11 mouse cellular contexts compared by ENCODE assay signal in the genomic region with DNA sequence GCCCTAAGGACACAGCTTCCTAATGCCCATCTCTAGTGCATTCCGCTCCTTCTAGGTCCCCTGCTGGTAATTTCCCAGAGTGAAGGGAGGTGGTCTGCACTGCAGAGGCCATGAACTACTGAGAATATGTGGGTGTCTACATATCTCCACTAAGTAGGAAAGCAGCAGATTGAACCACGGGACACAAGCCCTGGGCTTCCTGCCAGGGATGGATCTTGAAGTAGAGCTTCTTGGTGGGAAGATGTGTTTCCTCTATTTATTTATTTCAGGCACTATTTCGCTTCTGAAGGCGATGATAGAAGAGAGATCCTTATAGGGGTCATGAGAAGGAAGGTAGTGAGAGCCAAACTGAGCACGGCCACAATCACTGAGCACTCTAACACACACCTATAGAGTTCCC.
A peak's percentile ranks its signal among the peaks of the same experiment; 100 is the strongest.
DNase-seq lines count a peak whose midpoint lies in the region; ATAC-seq and TF ChIP-seq lines count a peak whose summit lies in the region.
"Had no signal": no experiment of that assay in that cellular context is flagged by ENCODE, and none has a peak within 500 bp of the region (broad histone marks: within the 10 kb centered on the region; RNA-seq: fewer than 3 reads in every experiment).

No protein-coding gene starts in this region.

- peak overlapping the region; percentile 17 for H3K4me2 ChIP-seq in forebrain, postnatal 0 days (ENCODE audit: low read depth)
- no peak overlapping the region; the same call in 1 of the 2 replicates for H3K4me2 ChIP-seq in forebrain, embryonic 15.5 days (replicated peaks)
- H3K4me2 ChIP-seq in limb, embryonic 12.5 days, result peak overlapping the region; percentile 90
- H3K4me2 ChIP-seq in midbrain, embryonic 14.5 days (ENCODE audit: low read length), result peak overlapping the region; percentile 85

- H3K27ac ChIP-seq in forebrain, postnatal 0 days (ENCODE audit: low read depth, low read length), result no peak overlapping the region
- no peak overlapping the region for H3K27ac ChIP-seq in forebrain, embryonic 15.5 days (replicated peaks)
- no peak overlapping the region for H3K27ac ChIP-seq in limb, embryonic 12.5 days
- no peak overlapping the region for H3K27ac ChIP-seq in limb, embryonic 10.5 days
- no peak overlapping the region for H3K27ac ChIP-seq in embryonic facial prominence, embryonic 10.5 days (replicated peaks)
- no peak overlapping the region for H3K27ac ChIP-seq in midbrain, embryonic 14.5 days (replicated peaks; ENCODE audit: low read depth, low read length)

- no peak overlapping the region for H3K4me3 ChIP-seq in forebrain, postnatal 0 days (ENCODE audit: low read depth, low read length)
- H3K4me3 ChIP-seq in forebrain, embryonic 15.5 days, result no peak overlapping the region
- no peak overlapping the region for H3K4me3 ChIP-seq in limb, embryonic 12.5 days (replicated peaks)
- no peak overlapping the region for H3K4me3 ChIP-seq in limb, embryonic 10.5 days
- peak overlapping the region; percentile 71; the same call in 1 of the 2 replicates for H3K4me3 ChIP-seq in embryonic facial prominence, embryonic 10.5 days
- H3K4me3 ChIP-seq in midbrain, embryonic 14.5 days (replicated peaks; ENCODE audit: low read depth, low read length), result peak overlapping the region; percentile 5; the same call in 1 of the 2 replicates

- DNase-seq in forebrain, postnatal 0 days, result no peak
- no peak for DNase-seq in limb, embryonic 10.5 days (ENCODE audit: low spot score)
- no peak for DNase-seq in embryonic facial prominence, embryonic 10.5 days (ENCODE audit: low spot score)
- DNase-seq in midbrain, embryonic 14.5 days, result no peak
- no peak for DNase-seq in urinary bladder, adult 2 months (ENCODE audit: low spot score)
- DNase-seq: adrenal gland, postnatal 10 days; heart, postnatal 36 days; thymus, postnatal 36 days had no signal

- TF ChIP-seq CTCF in forebrain, postnatal 0 days (IDR thresholded peaks at IDR 0.05; ENCODE audit: low read depth), result no peak

- H3K36me3 ChIP-seq in forebrain, postnatal 0 days (ENCODE audit: insufficient read depth), result no peaks in the 10 kb centered on the region
- H3K36me3 ChIP-seq in forebrain, embryonic 15.5 days, result no peaks in the 10 kb centered on the region
- no peaks in the 10 kb centered on the region for H3K36me3 ChIP-seq in limb, embryonic 12.5 days
- peaks cover 6% of the 10 kb centered on the region; the same call in 1 of the 2 replicates for H3K36me3 ChIP-seq in limb, embryonic 10.5 days
- peaks cover 5% of the 10 kb centered on the region for H3K36me3 ChIP-seq in embryonic facial prominence, embryonic 10.5 days (replicated peaks)
- H3K36me3 ChIP-seq in midbrain, embryonic 14.5 days (ENCODE audit: control insufficient read depth, insufficient read depth, low read length), result no peaks in the 10 kb centered on the region

- H3K9me3 ChIP-seq in forebrain, postnatal 0 days (ENCODE audit: low read length), result no peaks in the 10 kb centered on the region
- no peaks in the 10 kb centered on the region for H3K9me3 ChIP-seq in forebrain, embryonic 15.5 days
- no peaks in the 10 kb centered on the region for H3K9me3 ChIP-seq in limb, embryonic 12.5 days
- H3K9me3 ChIP-seq in limb, embryonic 10.5 days (replicated peaks), result no peaks in the 10 kb centered on the region
- H3K9me3 ChIP-seq in embryonic facial prominence, embryonic 10.5 days, result no peaks in the 10 kb centered on the region
- H3K9me3 ChIP-seq in midbrain, embryonic 14.5 days (ENCODE audit: control insufficient read depth, low read length), result no peaks in the 10 kb centered on the region

- no peaks in the 10 kb centered on the region for H3K27me3 ChIP-seq in forebrain, postnatal 0 days (ENCODE audit: insufficient read depth, low read length)
- peaks cover 3% of the 10 kb centered on the region; the same call in 1 of the 2 replicates for H3K27me3 ChIP-seq in forebrain, embryonic 15.5 days
- H3K27me3 ChIP-seq in limb, embryonic 12.5 days, result no peaks in the 10 kb centered on the region
- no peaks in the 10 kb centered on the region for H3K27me3 ChIP-seq in limb, embryonic 10.5 days (ENCODE audit: low read depth, poor library complexity, severe bottlenecking)
- H3K27me3 ChIP-seq in embryonic facial prominence, embryonic 10.5 days (replicated peaks; ENCODE audit: low read depth, poor library complexity, severe bottlenecking), result 0 out of 2 replicates have a peak, but pooled peaks cover 4% of the 10 kb centered on the region
- no peaks in the 10 kb centered on the region for H3K27me3 ChIP-seq in midbrain, embryonic 14.5 days (ENCODE audit: control insufficient read depth, insufficient read depth, low read length)

- no peak overlapping the region for H3K9ac ChIP-seq in forebrain, postnatal 0 days
- H3K9ac ChIP-seq in forebrain, embryonic 15.5 days (replicated peaks), result no peak overlapping the region
- H3K9ac ChIP-seq in limb, embryonic 12.5 days (replicated peaks), result no peak overlapping the region
- H3K9ac ChIP-seq in midbrain, embryonic 14.5 days (replicated peaks; ENCODE audit: low read length), result no peak overlapping the region

- WGBS in forebrain, postnatal 0 days, result 84% methylated on average over 5 of the region's 5 CpGs
- WGBS in forebrain, embryonic 15.5 days, result 87% methylated on average over 5 of the region's 5 CpGs
- 90% methylated on average over 5 of the region's 5 CpGs for WGBS in limb, embryonic 12.5 days
- WGBS in limb, embryonic 10.5 days, result 90% methylated on average over 5 of the region's 5 CpGs
- 92% methylated on average over 5 of the region's 5 CpGs for WGBS in embryonic facial prominence, embryonic 10.5 days
- WGBS in midbrain, embryonic 14.5 days, result 90% methylated on average over 5 of the region's 5 CpGs

- ATAC-seq in forebrain, postnatal 0 days, result no peak
- ATAC-seq in forebrain, embryonic 15.5 days (replicated peaks), result no peak
- ATAC-seq in limb, embryonic 12.5 days (ENCODE audit: insufficient number of reproducible peaks, insufficient read depth, low FRiP score, low TSS enrichment, low read depth), result no peak
- no peak for ATAC-seq in midbrain, embryonic 14.5 days (ENCODE audit: low FRiP score, low TSS enrichment)
- ATAC-seq in granulocyte monocyte progenitor cell, adult 5-6 weeks (replicated peaks; ENCODE audit: poor library complexity, severe bottlenecking), result no peak

- peaks cover 11% of the 10 kb centered on the region; the same call in 1 of the 2 replicates for H3K4me1 ChIP-seq in forebrain, postnatal 0 days (ENCODE audit: insufficient read depth)
- H3K4me1 ChIP-seq in forebrain, embryonic 15.5 days, result peaks cover 19% of the 10 kb centered on the region
- peaks cover 21% of the 10 kb centered on the region for H3K4me1 ChIP-seq in limb, embryonic 12.5 days (replicated peaks)
- peaks cover 30% of the 10 kb centered on the region for H3K4me1 ChIP-seq in limb, embryonic 10.5 days
- peaks cover 43% of the 10 kb centered on the region for H3K4me1 ChIP-seq in embryonic facial prominence, embryonic 10.5 days
- peaks cover 21% of the 10 kb centered on the region for H3K4me1 ChIP-seq in midbrain, embryonic 14.5 days (ENCODE audit: control insufficient read depth, insufficient read depth, low read length)

Comparison
In these comparisons a context has a peak if more than half of its experiments do, and no peak if none do; other contexts are left out.
1. H3K4me3 ChIP-seq: peak in embryonic facial prominence, embryonic 10.5 days (single experiment) and midbrain, embryonic 14.5 days (single experiment); none in forebrain, postnatal 0 days (single experiment), forebrain, embryonic 15.5 days (single experiment), limb, embryonic 12.5 days (single experiment) and limb, embryonic 10.5 days (single experiment).